Comparison of ENCODE assay signal across 24 mouse cellular contexts in the genomic region with DNA sequence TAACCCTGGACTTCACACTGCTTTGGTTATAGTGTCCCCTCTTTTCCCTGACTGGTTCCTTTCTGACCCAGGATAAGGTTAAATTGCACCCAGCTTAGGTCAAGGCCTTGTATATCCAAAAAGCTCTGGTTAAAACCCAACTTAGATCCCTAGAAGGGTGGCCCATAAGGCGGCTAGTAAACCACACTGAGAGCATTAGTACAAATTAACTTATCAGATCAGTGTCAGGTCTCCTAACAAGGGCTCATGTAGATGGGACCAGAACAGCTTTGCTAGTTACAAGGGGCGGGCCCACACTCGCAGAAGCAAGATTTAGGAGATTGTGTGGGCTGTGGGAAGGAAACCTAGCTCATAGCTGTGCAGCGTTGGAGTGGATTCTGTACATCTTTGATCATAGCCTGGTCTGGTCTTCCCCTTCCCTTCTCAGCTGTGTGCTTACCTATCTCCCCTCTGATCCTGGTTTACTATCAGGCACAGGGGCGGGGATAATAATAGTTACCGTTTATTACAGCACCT. TPM values are rescaled to one million over a fixed set of nuclear protein-coding genes. Genes with fewer than 3 reads are reported as not detected.
DNase-seq lines count a peak whose midpoint lies in the region; ATAC-seq and TF ChIP-seq lines count a peak whose summit lies in the region.
"Had no signal": no experiment of that assay in that cellular context is flagged by ENCODE, and none has a peak within 500 bp of the region (broad histone marks: within the 10 kb centered on the region; RNA-seq: fewer than 3 reads in every experiment).

No protein-coding gene starts in this region.

- TF ChIP-seq POLR2A in MEL (IDR thresholded peaks at IDR 0.05; ENCODE audit: control insufficient read depth in 1 of 2, insufficient read depth in 1 of 2, low read depth in 1 of 2, low read length in 2 of 2, poor library complexity in 1 of 2), result no peak

- DNase-seq in heart, adult 8-10 months (ENCODE audit: low spot score), result no peak
- no peak for DNase-seq in liver, postnatal 0 days
- DNase-seq in liver, result no peak
- peak; percentile 19 for DNase-seq in MEL (ENCODE audit: low read depth, low spot score)
- DNase-seq in induced T-regulatory cell, adult 2 months (ENCODE audit: low read depth), result peak; percentile 13
- no peak for DNase-seq in urinary bladder, postnatal 10 days (ENCODE audit: low spot score)
- no peak for DNase-seq in spleen, postnatal 4 days (ENCODE audit: low spot score in 2 of 2)
- DNase-seq: B cell, adult 2 months; cerebellum, adult 11-12 months; cerebellum, postnatal 25 days; kidney, adult 18-20 months; layer of hippocampus, adult 9-11 months; liver, embryonic 13.5 days; lung, postnatal 14 days; thymus, postnatal 25 days had no signal

- no peak overlapping the region for H3K4me3 ChIP-seq in heart, embryonic 11.5 days (ENCODE audit: low read depth, low read length)
- no peak overlapping the region for H3K4me3 ChIP-seq in liver, postnatal 0 days (ENCODE audit: low read depth, low read length)
- H3K4me3 ChIP-seq in MEL (ENCODE audit: control insufficient read depth in 1 of 2, insufficient read depth in 1 of 2, low read depth in 2 of 2, low read length in 2 of 2), result no peak overlapping the region
- H3K4me3 ChIP-seq: hindbrain, embryonic 15.5 days; liver, embryonic 13.5 days; midbrain, embryonic 13.5 days; myocyte had no signal

- TF ChIP-seq EP300 in liver, postnatal 0 days (IDR thresholded peaks at IDR 0.05; ENCODE audit: low read depth), result no peak
- no peak for TF ChIP-seq EP300 in MEL (IDR thresholded peaks at IDR 0.05; ENCODE audit: low read depth in 1 of 2, low read length in 2 of 2)

- peaks cover 32% of the 10 kb centered on the region for H3K4me1 ChIP-seq in heart, embryonic 11.5 days (ENCODE audit: control insufficient read depth, insufficient read depth, low read length)
- peaks cover 18% of the 10 kb centered on the region for H3K4me1 ChIP-seq in liver, postnatal 0 days (ENCODE audit: insufficient read depth)
- H3K4me1 ChIP-seq in MEL (ENCODE audit: control insufficient read depth in 1 of 2, insufficient read depth in 2 of 2, low read length in 2 of 2), result no peaks in the 10 kb centered on the region; a peak in 1 of 4 replicates

- 57% methylated on average over 6 of the region's 6 CpGs for WGBS in heart, embryonic 11.5 days (ENCODE audit: insufficient replicate concordance)
- WGBS in liver, postnatal 0 days (ENCODE audit: insufficient replicate concordance), result 55% methylated on average over 6 of the region's 6 CpGs

- no peaks in the 10 kb centered on the region for H3K79me2 ChIP-seq in MEL (ENCODE audit: control insufficient read depth, insufficient read depth, low read length, poor library complexity)

- 0 out of 2 replicates have a peak, but pooled peaks cover 2% of the 10 kb centered on the region for H3K27me3 ChIP-seq in heart, embryonic 11.5 days (ENCODE audit: control insufficient read depth, insufficient read depth, low read length)
- H3K27me3 ChIP-seq in liver, postnatal 0 days (ENCODE audit: insufficient read depth, low read length), result no peaks in the 10 kb centered on the region
- no peaks in the 10 kb centered on the region; a peak in 1 of 4 replicates for H3K27me3 ChIP-seq in MEL (ENCODE audit: control insufficient read depth in 1 of 2, insufficient read depth in 2 of 2, low read length in 2 of 2)
- H3K27me3 ChIP-seq: hindbrain, embryonic 15.5 days; liver, embryonic 13.5 days had no signal

- TF ChIP-seq RAD21 in MEL (IDR thresholded peaks at IDR 0.05; ENCODE audit: low read depth, low read length), result no peak

- H3K9me3 ChIP-seq in heart, embryonic 11.5 days (replicated peaks; ENCODE audit: control insufficient read depth, low read length), result no peaks in the 10 kb centered on the region
- H3K9me3 ChIP-seq in liver, postnatal 0 days (ENCODE audit: low read length), result no peaks in the 10 kb centered on the region
- H3K9me3 ChIP-seq in MEL (replicated peaks; ENCODE audit: insufficient read depth, low read length), result no peaks in the 10 kb centered on the region
- H3K9me3 ChIP-seq: hindbrain, embryonic 15.5 days; liver, embryonic 13.5 days; midbrain, embryonic 13.5 days had no signal

- H3K9ac ChIP-seq in heart, embryonic 11.5 days (ENCODE audit: low read depth, low read length), result no peak overlapping the region
- 0 out of 2 replicates have a peak overlapping the region, but pooled peaks have one; percentile 7 for H3K9ac ChIP-seq in liver, postnatal 0 days (replicated peaks)
- no peak overlapping the region for H3K9ac ChIP-seq in MEL (ENCODE audit: control insufficient read depth, low read depth, low read length, poor library complexity, severe bottlenecking)
- H3K9ac ChIP-seq: hindbrain, embryonic 15.5 days; liver, embryonic 13.5 days; midbrain, embryonic 13.5 days had no signal

- no peak overlapping the region for H3K4me2 ChIP-seq in heart, embryonic 11.5 days
- no peak overlapping the region for H3K4me2 ChIP-seq in liver, postnatal 0 days (ENCODE audit: low read depth, low read length)
- H3K4me2 ChIP-seq: hindbrain, embryonic 15.5 days; liver, embryonic 13.5 days; midbrain, embryonic 13.5 days had no signal

- no peaks in the 10 kb centered on the region for H3K36me3 ChIP-seq in heart, embryonic 11.5 days (ENCODE audit: control insufficient read depth, insufficient read depth, low read length)
- H3K36me3 ChIP-seq in liver, postnatal 0 days (replicated peaks; ENCODE audit: insufficient read depth, low read length), result no peaks in the 10 kb centered on the region
- no peaks in the 10 kb centered on the region for H3K36me3 ChIP-seq in MEL (ENCODE audit: control insufficient read depth in 1 of 2, insufficient read depth in 2 of 2, low read length in 2 of 2)
- H3K36me3 ChIP-seq: hindbrain, embryonic 15.5 days; liver, embryonic 13.5 days; midbrain, embryonic 13.5 days had no signal

- no peak for TF ChIP-seq CTCF in liver, postnatal 0 days (IDR thresholded peaks at IDR 0.05; ENCODE audit: low read depth)
- no peak for TF ChIP-seq CTCF in MEL (IDR thresholded peaks at IDR 0.05 in 2 of 3, conservative IDR thresholded peaks at IDR 0.05 in 1 of 3; ENCODE audit: control insufficient read depth in 1 of 3, insufficient read depth in 1 of 3, low read depth in 2 of 3, low read length in 3 of 3, poor library complexity in 1 of 3, severe bottlenecking in 1 of 3)

- peak overlapping the region; percentile 15; the same call in 1 of the 2 replicates for H3K27ac ChIP-seq in heart, embryonic 11.5 days (ENCODE audit: low read depth, low read length)
- H3K27ac ChIP-seq in liver, postnatal 0 days (ENCODE audit: low read depth), result no peak overlapping the region
- no peak overlapping the region for H3K27ac ChIP-seq in MEL (ENCODE audit: control insufficient read depth, low read depth, low read length)
- H3K27ac ChIP-seq: hindbrain, embryonic 15.5 days; liver, embryonic 13.5 days; midbrain, embryonic 13.5 days had no signal

- no peak for ATAC-seq in heart, embryonic 11.5 days (replicated peaks; ENCODE audit: insufficient number of reproducible peaks, low FRiP score, low TSS enrichment)
- no peak for ATAC-seq in liver, postnatal 0 days
- ATAC-seq: forebrain, embryonic 16.5 days; midbrain, embryonic 13.5 days had no signal

TF ChIP-seq in MEL, 35 proteins besides CTCF, POLR2A, EP300 and RAD21 (continues in another document):
- no peak for TF ChIP-seq MAZ (IDR thresholded peaks at IDR 0.05; ENCODE audit: low read depth, low read length)
- TF ChIP-seq MYC (IDR thresholded peaks at IDR 0.05; ENCODE audit: low read depth, low read length), result no peak
- no peak for TF ChIP-seq USF2 (IDR thresholded peaks at IDR 0.05; ENCODE audit: borderline replicate concordance in 1 of 2, insufficient read depth in 1 of 2, low read depth in 1 of 2, low read length in 2 of 2)
- no peak for TF ChIP-seq ZKSCAN1 (IDR thresholded peaks at IDR 0.05; ENCODE audit: low read depth, low read length)
- TF ChIP-seq HCFC1 (IDR thresholded peaks at IDR 0.05; ENCODE audit: low read depth, low read length), result no peak

RNA-seq across cellular contexts. Expression of gene Epha1, which starts 3.5 kb away (rescaled TPM):
- 1.7 and 2.3 TPM in 2 replicates for polyA plus RNA-seq in heart, embryonic 11.5 days (2014; fragmentation: Nextera tagmentation; extraction: Ambion mirVana)
- under 1 TPM; 0.19 to 0.37 (median 0.27) TPM for total RNA-seq in heart, adult 8-10 months (2022)
- 16.8 and 18.7 TPM in 2 replicates for polyA plus RNA-seq in liver, postnatal 0 days (2015; fragmentation: Nextera tagmentation; extraction: Ambion mirVana)
- not detected in 2 replicates for total RNA-seq in MEL (2012; rRNA removed)
- under 1 TPM in 1 of 2 experiments, not detected in 1; 0.04 TPM for polyA plus RNA-seq in MEL (2012; ENCODE audit: insufficient read depth in 1 of 2, insufficient read length in 2 of 2, low read depth in 1 of 2, low replicate concordance in 2 of 2, missing spikeins in 1 of 2)

RNA-seq across cellular contexts. Expression of gene Tas2r143, which starts 23.5 kb away (rescaled TPM):
- not detected in 2 replicates for polyA plus RNA-seq in heart, embryonic 11.5 days (2014; fragmentation: Nextera tagmentation; extraction: Ambion mirVana)
- not detected for total RNA-seq in heart, adult 8-10 months (2022)
- not detected in 2 replicates for polyA plus RNA-seq in liver, postnatal 0 days (2015; fragmentation: Nextera tagmentation; extraction: Ambion mirVana)
- not detected in 2 replicates for total RNA-seq in MEL (2012; rRNA removed)
- not detected for polyA plus RNA-seq in MEL (2012; ENCODE audit: insufficient read depth in 1 of 2, insufficient read length in 2 of 2, low read depth in 1 of 2, low replicate concordance in 2 of 2, missing spikeins in 1 of 2)
- total RNA-seq: gastrocnemius, adult 8-10 months; left cerebral cortex, adult 8-10 months had no signal
- polyA plus RNA-seq: forebrain, embryonic 16.5 days; hindbrain, embryonic 15.5 days; limb, embryonic 11.5 days; liver, embryonic 13.5 days; midbrain, embryonic 13.5 days; myocyte had no signal

RNA-seq across cellular contexts. Expression of gene Zyx, which starts 27.1 kb away (rescaled TPM):
- 159 and 177 TPM in 2 replicates for polyA plus RNA-seq in heart, embryonic 11.5 days (2014; fragmentation: Nextera tagmentation; extraction: Ambion mirVana)
- total RNA-seq in heart, adult 8-10 months (2022), result 10 to 100 TPM; 39.3 to 47.4 (median 44.6) TPM
- polyA plus RNA-seq in liver, postnatal 0 days (2015; fragmentation: Nextera tagmentation; extraction: Ambion mirVana), result 55.3 and 57.8 TPM in 2 replicates
- 7.0 and 7.5 TPM in 2 replicates for total RNA-seq in MEL (2012; rRNA removed)
- polyA plus RNA-seq in MEL (2012; ENCODE audit: insufficient read depth in 1 of 2, insufficient read length in 2 of 2, low read depth in 1 of 2, low replicate concordance in 2 of 2, missing spikeins in 1 of 2), result 10 to 100 TPM in 1 of 2 experiments, not detected in 1; 48.4 TPM

RNA-seq across cellular contexts. Expression of gene Tas2r135, which starts 28.7 kb away (rescaled TPM):
- not detected in 2 replicates for polyA plus RNA-seq in heart, embryonic 11.5 days (2014; fragmentation: Nextera tagmentation; extraction: Ambion mirVana)
- under 1 TPM in 1 of 4 experiments, not detected in 3; 0.25 TPM for total RNA-seq in heart, adult 8-10 months (2022)
- not detected in 2 replicates for polyA plus RNA-seq in liver, postnatal 0 days (2015; fragmentation: Nextera tagmentation; extraction: Ambion mirVana)
- total RNA-seq in MEL (2012; rRNA removed), result not detected in 2 replicates
- polyA plus RNA-seq in MEL (2012; ENCODE audit: insufficient read depth in 1 of 2, insufficient read length in 2 of 2, low read depth in 1 of 2, low replicate concordance in 2 of 2, missing spikeins in 1 of 2), result not detected
- total RNA-seq: gastrocnemius, adult 8-10 months; left cerebral cortex, adult 8-10 months had no signal
- polyA plus RNA-seq: forebrain, embryonic 16.5 days; hindbrain, embryonic 15.5 days; limb, embryonic 11.5 days; liver, embryonic 13.5 days; midbrain, embryonic 13.5 days; myocyte had no signal

RNA-seq across cellular contexts. Expression of gene Fam131b, which starts 52.1 kb away (rescaled TPM):
- polyA plus RNA-seq in heart, embryonic 11.5 days (2014; fragmentation: Nextera tagmentation; extraction: Ambion mirVana), result 0.23 and 0.25 TPM in 2 replicates
- total RNA-seq in heart, adult 8-10 months (2022), result under 1 TPM; 0.44 to 0.82 (median 0.51) TPM
- polyA plus RNA-seq in liver, postnatal 0 days (2015; fragmentation: Nextera tagmentation; extraction: Ambion mirVana), result not detected in 2 replicates
- not detected in 2 replicates for total RNA-seq in MEL (2012; rRNA removed)
- under 1 TPM in 1 of 2 experiments, not detected in 1; 0.06 TPM for polyA plus RNA-seq in MEL (2012; ENCODE audit: insufficient read depth in 1 of 2, insufficient read length in 2 of 2, low read depth in 1 of 2, low replicate concordance in 2 of 2, missing spikeins in 1 of 2)
- total RNA-seq: neutrophil, adult 5-6 weeks had no signal

Comparison
In these comparisons a context has a peak if more than half of its experiments do, and no peak if none do; other contexts are left out.
1. DNase-seq: peak in MEL (single experiment) and induced T-regulatory cell, adult 2 months (single experiment); none in heart, adult 8-10 months (single experiment), liver, postnatal 0 days (single experiment), liver (single experiment), urinary bladder, postnatal 10 days (single experiment) and spleen, postnatal 4 days (0 of 2).